Mouse (Mus musculus) liver, embryonic 16.5 days (tissue): Measurements from ENCODE around the gene Kifc3. TPM values are rescaled to one million over a fixed set of nuclear protein-coding genes. Genes with fewer than 3 reads are reported as not detected.

ENCODE experiments used
- ATAC-seq: fragments of 200-750 bp; cut with Nextera tagmentation; 2 replicates; pipeline ENCODE4 v1.8.0; 2017; ENCODE audit warnings: low read depth, mild to moderate bottlenecking, moderate number of reproducible peaks, moderate library complexity
- H3K27ac ChIP-seq: fragments of 300-500 bp; sonication (generic); 2 replicates; pipeline ENCODE4 v1.5.1; 2014; ENCODE audit warnings: mild to moderate bottlenecking, low read length
- H3K27me3 ChIP-seq: fragments of 300-500 bp; sonication (generic); 2 replicates; pipeline ENCODE4 v1.6.1; 2014; ENCODE audit warnings: low read depth, low read length, mixed read lengths; ENCODE audit not compliant: control insufficient read depth, insufficient read depth
- H3K36me3 ChIP-seq: fragments of 300-500 bp; sonication (generic); 2 replicates; pipeline ENCODE4 v1.6.1; 2014; ENCODE audit warnings: mild to moderate bottlenecking; ENCODE audit not compliant: control insufficient read depth, insufficient read depth
- H3K4me1 ChIP-seq: fragments of 300-500 bp; sonication (generic); 2 replicates; pipeline ENCODE4 v1.6.1; 2014; ENCODE audit warnings: low read depth, low read length, mixed read lengths; ENCODE audit not compliant: control insufficient read depth
- H3K4me2 ChIP-seq: fragments of 300-500 bp; sonication (generic); 2 replicates; pipeline ENCODE4 v1.6.1; 2014; ENCODE audit warnings: low read depth, low read length, mixed read lengths
- H3K4me3 ChIP-seq: fragments of 300-500 bp; sonication (generic); 2 replicates; pipeline ENCODE4 v1.5.1; 2014; ENCODE audit warnings: low read depth, mild to moderate bottlenecking, low read length
- H3K9ac ChIP-seq: fragments of 300-500 bp; sonication (generic); 2 replicates; pipeline ENCODE4 v1.6.1; 2014; ENCODE audit warnings: low read depth, low read length
- H3K9me3 ChIP-seq: fragments of 300-500 bp; sonication (generic); replicated peaks from 2 replicates; pipeline ENCODE4 v1.6.1; 2016; ENCODE audit warnings: low read length; ENCODE audit not compliant: control insufficient read depth
- WGBS: fragments of 180-500 bp; shearing (Covaris S2); extraction: QIAGEN DNeasy Blood & Tissue Kit; methylation state at CpG from one replicate; pipeline ENCODE4 v1.1.7; 2014; ENCODE audit not compliant: insufficient replicate concordance; 5-methylcytosine and 5-hydroxymethylcytosine counted together
- polyA plus RNA-seq: library from polyadenylated mRNA; unstranded; fragments of >200 nt; fragmentation: Nextera tagmentation; extraction: Ambion mirVana; gene quantifications from 2 replicates; pipeline ENCODE4 v1.2.1, GENCODE M21; 2015

The Kifc3 gene
- polyA plus RNA-seq, 1 experiment from 2014 or later = 5.5 TPM

GRCm38 (mm10) chr8:95137201-95137600, 65.4 kb downstream of the Kifc3 start:
- H3K4me1 ChIP-seq = peaks cover 5% of the 10 kb centered on the region; the same call in 1 of the 2 replicates
- H3K27ac ChIP-seq = peak overlapping the region; percentile 49
- 30% methylated on average over 12 of the region's 12 CpGs for WGBS
- no peaks in the 10 kb centered on the region for H3K9me3 ChIP-seq
- peaks cover 13% of the 10 kb centered on the region for H3K27me3 ChIP-seq
- H3K4me2 ChIP-seq = peak overlapping the region; percentile 25
- no peaks in the 10 kb centered on the region for H3K36me3 ChIP-seq
- no peak overlapping the region for H3K9ac ChIP-seq
- no peak for ATAC-seq
- H3K4me3 ChIP-seq = peak overlapping the region; percentile 41

- Histone ChIP-seq H3K4me2 (no peak overlapping the region), H3K36me3 (no peaks in the 10 kb centered on the region), H3K27ac (no peak overlapping the region), H3K9ac (no peak overlapping the region), H3K27me3 (peaks cover 4% of the 10 kb centered on the region), H3K4me3 (no peak overlapping the region), H3K4me1 (peaks cover 5% of the 10 kb centered on the region; the same call in 1 of the 2 replicates), H3K9me3 (no peaks in the 10 kb centered on the region)
- 44% methylated on average over 3 of the region's 3 CpGs for WGBS
- ATAC-seq = no peak
Observed at GRCm38 (mm10) chr8:95136218-95136617, 66.4 kb downstream of the Kifc3 start.

- Histone ChIP-seq H3K27me3 (peaks cover 4% of the 10 kb centered on the region; the same call in 1 of the 2 replicates), H3K9me3 (no peaks in the 10 kb centered on the region), H3K9ac (no peak overlapping the region), H3K27ac (no peak overlapping the region), H3K36me3 (no peaks in the 10 kb centered on the region), H3K4me3 (no peak overlapping the region), H3K4me2 (no peak overlapping the region), H3K4me1 (peaks cover 7% of the 10 kb centered on the region)
- no peak for ATAC-seq
- WGBS = 38% methylated on average over 3 of the region's 3 CpGs
Observed at GRCm38 (mm10) chr8:95135242-95135641, 67.4 kb downstream of the Kifc3 start.

GRCm38 (mm10) chr8:95134186-95134585, 68.4 kb downstream of the Kifc3 start:
- Histone ChIP-seq H3K4me2 (no peak overlapping the region), H3K27ac (no peak overlapping the region), H3K9me3 (no peaks in the 10 kb centered on the region), H3K9ac (no peak overlapping the region), H3K4me3 (no peak overlapping the region), H3K36me3 (no peaks in the 10 kb centered on the region), H3K4me1 (peaks cover 7% of the 10 kb centered on the region), H3K27me3 (peaks cover 4% of the 10 kb centered on the region; the same call in 1 of the 2 replicates)
- 61% methylated on average over 2 of the region's 2 CpGs for WGBS
- ATAC-seq = no peak

GRCm38 (mm10) chr8:95131983-95132382, 70.6 kb downstream of the Kifc3 start:
- no peak overlapping the region for H3K4me3 ChIP-seq
- peaks cover 2% of the 10 kb centered on the region; the same call in 1 of the 2 replicates for H3K27me3 ChIP-seq
- no peaks in the 10 kb centered on the region for H3K9me3 ChIP-seq
- no peak for ATAC-seq
- no peak overlapping the region for H3K4me2 ChIP-seq
- no peak overlapping the region for H3K27ac ChIP-seq
- no peaks in the 10 kb centered on the region for H3K36me3 ChIP-seq
- 50% methylated on average over 5 of the region's 5 CpGs for WGBS
- H3K9ac ChIP-seq = no peak overlapping the region
- H3K4me1 ChIP-seq = peaks cover 7% of the 10 kb centered on the region

GRCm38 (mm10) chr8:95130966-95131537, 71.6 kb downstream of the Kifc3 start:
- 53% methylated on average over 15 of the region's 15 CpGs for WGBS
- Histone ChIP-seq H3K4me3 (no peak overlapping the region), H3K4me2 (no peak overlapping the region; the same call in 1 of the 2 replicates), H3K9ac (no peak overlapping the region), H3K27me3 (no peaks in the 10 kb centered on the region), H3K4me1 (peaks cover 7% of the 10 kb centered on the region), H3K27ac (peak overlapping the region; percentile 50), H3K9me3 (no peaks in the 10 kb centered on the region), H3K36me3 (no peaks in the 10 kb centered on the region)
- ATAC-seq = peak; percentile 83

GRCm38 (mm10) chr8:95128750-95129260, 73.8 kb downstream of the Kifc3 start:
- Histone ChIP-seq H3K4me2 (no peak overlapping the region), H3K9ac (no peak overlapping the region), H3K27ac (no peak overlapping the region), H3K4me3 (no peak overlapping the region), H3K4me1 (peaks cover 7% of the 10 kb centered on the region), H3K36me3 (no peaks in the 10 kb centered on the region), H3K9me3 (no peaks in the 10 kb centered on the region), H3K27me3 (no peaks in the 10 kb centered on the region)
- ATAC-seq = no peak
- 64% methylated on average over 11 of the region's 11 CpGs for WGBS

- peaks cover 7% of the 10 kb centered on the region for H3K4me1 ChIP-seq
- H3K4me2 ChIP-seq = no peak overlapping the region
- H3K36me3 ChIP-seq = no peaks in the 10 kb centered on the region
- no peak overlapping the region for H3K27ac ChIP-seq
- no peaks in the 10 kb centered on the region for H3K27me3 ChIP-seq
- no peak overlapping the region for H3K9ac ChIP-seq
- ATAC-seq = no peak
- no peak overlapping the region for H3K4me3 ChIP-seq
- H3K9me3 ChIP-seq = no peaks in the 10 kb centered on the region
- 57% methylated on average over 9 of the region's 9 CpGs for WGBS
Observed at GRCm38 (mm10) chr8:95127658-95128057, 75.0 kb downstream of the Kifc3 start.

- ATAC-seq = no peak
- H3K27ac ChIP-seq = no peak overlapping the region
- no peak overlapping the region for H3K9ac ChIP-seq
- no peak overlapping the region for H3K4me2 ChIP-seq
- H3K36me3 ChIP-seq = no peaks in the 10 kb centered on the region
- H3K4me1 ChIP-seq = peaks cover 2% of the 10 kb centered on the region
- H3K27me3 ChIP-seq = no peaks in the 10 kb centered on the region
- H3K9me3 ChIP-seq = no peaks in the 10 kb centered on the region
- 73% methylated on average over 11 of the region's 11 CpGs for WGBS
- no peak overlapping the region for H3K4me3 ChIP-seq
Observed at GRCm38 (mm10) chr8:95126497-95126896, 76.1 kb downstream of the Kifc3 start.
